Mouse (Mus musculus) intestine, embryonic 15.5 days (tissue): ENCODE data around the gene Phf10. TPM values are rescaled to one million over a fixed set of nuclear protein-coding genes. Genes with fewer than 3 reads are reported as not detected.
A peak's percentile ranks its signal among the peaks of the same experiment; 100 is the strongest.
"Not testable (repeated sequence)": the region's sequence is repeated elsewhere in the genome, so short reads cannot be mapped to it uniquely, and the experiment has no call there.

Experiments used
- ATAC-seq: fragments of 200-750 bp; cut with Nextera tagmentation; 2 replicates; pipeline ENCODE4 v1.8.0; 2017; ENCODE audit warnings: moderate TSS enrichment, moderate library complexity
- H3K27ac ChIP-seq: fragments of 300-500 bp; sonication (generic); 2 replicates; pipeline ENCODE4 v1.5.1; 2015; ENCODE audit warnings: mild to moderate bottlenecking, inconsistent platforms
- H3K27me3 ChIP-seq: fragments of 300-500 bp; sonication (generic); replicated peaks from 2 replicates; pipeline ENCODE4 v1.6.1; 2015; ENCODE audit warnings: inconsistent platforms
- H3K36me3 ChIP-seq: fragments of 300-500 bp; sonication (generic); 2 replicates; pipeline ENCODE4 v1.6.1; 2015; ENCODE audit warnings: inconsistent platforms
- H3K4me1 ChIP-seq: fragments of 300-500 bp; sonication (generic); replicated peaks from 2 replicates; pipeline ENCODE4 v1.6.1; 2015; ENCODE audit warnings: inconsistent platforms
- H3K4me2 ChIP-seq: fragments of 300-500 bp; sonication (generic); replicated peaks from 2 replicates; pipeline ENCODE4 v1.6.1; 2015; ENCODE audit warnings: mild to moderate bottlenecking, inconsistent platforms
- H3K4me3 ChIP-seq: fragments of 300-500 bp; sonication (generic); replicated peaks from 2 replicates; pipeline ENCODE4 v1.5.1; 2015; ENCODE audit warnings: inconsistent platforms
- H3K9ac ChIP-seq: fragments of 300-500 bp; sonication (generic); 2 replicates; pipeline ENCODE4 v1.6.1; 2015; ENCODE audit warnings: inconsistent platforms
- H3K9me3 ChIP-seq: fragments of 300-500 bp; sonication (generic); 2 replicates; pipeline ENCODE4 v1.6.1; 2016; ENCODE audit warnings: inconsistent platforms
- WGBS: fragments of 180-500 bp; shearing (Covaris S2); methylation state at CpG from one replicate; pipeline ENCODE4 v1.1.7; 2015; 5-methylcytosine and 5-hydroxymethylcytosine counted together
- polyA plus RNA-seq: library from polyadenylated mRNA; unstranded; fragments of >200 nt; fragmentation: Nextera tagmentation; extraction: Ambion mirVana; gene quantifications from 2 replicates; pipeline ENCODE4 v1.2.1, GENCODE M21; 2015

Gene Phf10
- polyA plus RNA-seq: 35.6 and 40.7 TPM in 2 replicates

DNA sequence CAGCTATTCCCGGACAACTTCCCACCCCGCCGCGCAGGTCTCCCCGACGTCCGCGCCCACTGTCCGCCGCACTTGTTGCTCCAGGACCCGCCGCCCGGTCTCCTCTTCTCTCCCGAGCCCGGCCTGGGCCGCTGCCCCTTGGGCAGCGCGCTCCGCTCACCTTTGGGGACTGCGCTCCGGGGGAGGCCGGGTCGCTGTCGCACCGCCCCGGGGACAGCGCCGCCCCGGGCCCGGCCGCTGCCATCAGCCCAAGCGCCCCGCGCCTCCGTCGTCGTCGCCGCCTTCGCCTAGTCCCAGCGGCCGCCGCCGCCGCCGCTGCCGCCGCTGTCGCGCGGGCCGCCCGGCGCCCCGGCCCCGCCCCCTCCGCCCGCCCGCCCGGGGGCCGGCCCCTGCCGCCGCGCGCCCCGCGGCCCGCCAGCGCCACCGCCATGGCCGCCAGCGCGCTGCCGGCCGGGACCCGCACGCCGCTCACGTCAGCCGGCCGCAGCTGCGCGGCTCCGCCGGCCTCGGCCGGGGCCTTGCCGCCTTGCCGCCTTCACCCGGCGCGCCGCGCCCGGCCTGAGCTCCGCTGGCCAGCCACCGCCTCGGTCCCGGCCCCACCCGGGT lies at the start of gene Phf10:
Phf10 (minus strand) TSS at position 323 of the 606 bp plus-strand sequence.
- Histone ChIP-seq H3K9ac (peak within 1 kb of the TSS; percentile 85), H3K4me3 (peak within 1 kb of the TSS; percentile 79), H3K4me2 (peak within 1 kb of the TSS; percentile 84), H3K27ac (peak within 1 kb of the TSS; percentile 44; the same call in 1 of the 2 replicates)
- not testable (repeated sequence) for H3K4me1 ChIP-seq, H3K36me3 ChIP-seq, H3K27me3 ChIP-seq, H3K9me3 ChIP-seq
- WGBS: under 1% methylated on average over 55 of the region's 100 CpGs
- ATAC-seq: peak; percentile 92

- H3K27ac ChIP-seq, H3K4me2 ChIP-seq, H3K9ac ChIP-seq, H3K4me3 ChIP-seq, H3K27me3 ChIP-seq, H3K9me3 ChIP-seq, H3K36me3 ChIP-seq, H3K4me1 ChIP-seq: not testable (repeated sequence)
- WGBS: no CpG with 5 or more reads among the region's 60 CpGs
- ATAC-seq: peak; percentile 99
Observed at GRCm38 (mm10) chr17:15009706-15010413, 48.8 kb upstream of the Phf10 start, which contains the start of gene Gm3435. Gene Gm3435, plus strand, starts transcription at chr17:15010176.

DNA sequence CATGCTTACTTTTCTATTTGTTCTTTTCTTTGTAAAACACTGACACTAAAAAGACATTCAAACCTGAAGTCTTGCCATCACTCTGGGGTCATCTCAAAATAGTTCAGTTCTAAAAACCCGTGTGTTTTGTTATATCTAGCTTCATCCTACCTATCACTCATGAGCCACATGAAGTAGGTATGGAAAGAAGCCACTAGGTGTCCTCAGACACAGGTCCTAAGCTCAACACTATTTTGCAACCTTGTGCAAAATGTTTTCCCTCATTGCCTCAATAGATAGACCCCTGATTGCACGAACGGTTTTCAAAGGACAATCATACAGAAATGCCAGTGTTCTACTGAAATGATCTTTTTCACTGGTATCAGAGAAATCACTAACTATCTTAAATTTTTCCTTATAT lies 48.0 kb upstream of the Phf10 start:
- not testable (repeated sequence) for H3K4me2 ChIP-seq, H3K9me3 ChIP-seq, H3K27me3 ChIP-seq, H3K4me1 ChIP-seq, H3K9ac ChIP-seq, H3K27ac ChIP-seq, H3K36me3 ChIP-seq, H3K4me3 ChIP-seq
- ATAC-seq: peak; percentile 39; the same call in 1 of the 2 replicates
- no CpG with 5 or more reads among the region's 3 CpGs for WGBS

DNA sequence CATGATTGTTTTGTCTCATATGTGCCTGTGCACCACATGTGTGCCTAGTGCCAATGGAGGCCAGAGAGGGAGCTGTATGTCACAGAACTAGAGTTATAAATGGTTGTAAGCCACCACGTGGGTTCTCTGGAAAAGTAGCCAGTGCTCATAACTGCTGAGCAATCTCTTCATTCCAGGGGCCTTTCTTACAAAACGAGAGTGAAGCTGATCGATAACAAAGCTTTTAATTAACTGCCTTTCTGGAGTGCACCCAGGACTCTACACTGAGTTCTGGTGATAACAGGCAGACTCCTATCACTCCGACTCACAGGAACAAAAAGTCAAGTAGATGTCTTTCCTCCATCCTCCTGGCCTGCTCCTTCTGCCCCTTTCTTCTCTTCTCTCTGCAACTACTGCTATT lies 39.0 kb upstream of the Phf10 start:
- ATAC-seq, H3K4me2 ChIP-seq, H3K9me3 ChIP-seq, H3K27me3 ChIP-seq, H3K4me3 ChIP-seq, H3K36me3 ChIP-seq, H3K4me1 ChIP-seq, H3K9ac ChIP-seq, H3K27ac ChIP-seq: not testable (repeated sequence)
- WGBS: no CpG with 5 or more reads among the region's 4 CpGs

- not testable (repeated sequence) for H3K4me2 ChIP-seq, H3K36me3 ChIP-seq, ATAC-seq, H3K27ac ChIP-seq, H3K9me3 ChIP-seq, H3K4me3 ChIP-seq, H3K4me1 ChIP-seq, H3K27me3 ChIP-seq, H3K9ac ChIP-seq
- WGBS: no CpG with 5 or more reads among the region's 5 CpGs
Observed at GRCm38 (mm10) chr17:14994140-14994539, 33.1 kb upstream of the Phf10 start.

GRCm38 (mm10) chr17:14993139-14993832 lies 32.2 kb upstream of the Phf10 start:
- no CpG with 5 or more reads among the region's 47 CpGs for WGBS
- H3K4me2 ChIP-seq: not testable (repeated sequence)

DNA sequence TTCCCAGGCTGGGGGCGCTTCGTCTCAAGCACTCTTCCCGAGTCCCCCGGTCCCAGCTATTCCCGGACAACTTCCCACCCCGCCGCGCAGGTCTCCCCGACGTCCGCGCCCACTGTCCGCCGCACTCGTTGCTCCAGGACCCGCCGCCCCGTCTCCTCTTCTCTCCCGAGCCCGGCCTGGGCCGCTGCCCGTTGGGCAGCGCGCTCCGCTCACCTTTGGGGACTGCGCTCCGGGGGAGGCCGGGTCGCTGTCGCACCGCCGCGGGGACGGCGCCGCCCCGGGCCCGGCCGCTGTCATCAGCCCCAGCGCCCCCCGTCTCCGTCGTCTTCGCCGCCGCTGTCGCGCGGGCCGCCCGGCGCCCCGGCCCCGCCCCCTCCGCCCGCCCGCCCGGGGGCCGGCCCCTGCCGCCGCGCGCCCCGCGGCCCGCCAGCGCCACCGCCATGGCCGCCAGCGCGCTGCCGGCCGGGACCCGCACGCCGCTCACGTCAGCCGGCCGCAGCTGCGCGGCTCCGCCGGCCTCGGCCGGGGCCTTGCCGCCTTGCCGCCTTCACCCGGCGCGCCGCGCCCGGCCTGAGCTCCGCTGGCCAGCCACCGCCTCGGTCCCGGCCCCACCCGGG lies 31.6 kb upstream of the Phf10 start:
- not testable (repeated sequence) for H3K4me3 ChIP-seq, H3K9me3 ChIP-seq, H3K4me2 ChIP-seq, H3K36me3 ChIP-seq, H3K4me1 ChIP-seq, H3K9ac ChIP-seq, H3K27ac ChIP-seq, H3K27me3 ChIP-seq
- peak; percentile 90 for ATAC-seq
- WGBS: no CpG with 5 or more reads among the region's 98 CpGs

More at GRCm38 (mm10) chr17:14993139-14993832, 32.2 kb upstream of the Phf10 start:
- H3K4me3 ChIP-seq, H3K9ac ChIP-seq, H3K27ac ChIP-seq, H3K9me3 ChIP-seq, H3K36me3 ChIP-seq, H3K27me3 ChIP-seq, H3K4me1 ChIP-seq: not testable (repeated sequence)
- ATAC-seq: peak; percentile 87

- not testable (repeated sequence) for H3K4me2 ChIP-seq, H3K9ac ChIP-seq, H3K9me3 ChIP-seq, H3K4me3 ChIP-seq, H3K4me1 ChIP-seq, H3K27ac ChIP-seq, H3K36me3 ChIP-seq, ATAC-seq, H3K27me3 ChIP-seq
- 86% methylated on average over 4 of the region's 5 CpGs for WGBS
Observed at GRCm38 (mm10) chr17:14990116-14990702, 29.1 kb upstream of the Phf10 start.

- not testable (repeated sequence) for H3K27ac ChIP-seq, H3K4me2 ChIP-seq, H3K4me3 ChIP-seq, H3K4me1 ChIP-seq, H3K9me3 ChIP-seq, H3K9ac ChIP-seq, H3K27me3 ChIP-seq, H3K36me3 ChIP-seq
- peak; percentile 99 for ATAC-seq
- WGBS: no CpG with 5 or more reads among the region's 60 CpGs
Observed at GRCm38 (mm10) chr17:14978362-14979038, 17.4 kb upstream of the Phf10 start, which contains the start of the genes 9030025P20Rik and Gm3417. Gene 9030025P20Rik, plus strand, starts transcription at chr17:14978468. Gene Gm3417, minus strand, starts transcription at chr17:14978790.

DNA sequence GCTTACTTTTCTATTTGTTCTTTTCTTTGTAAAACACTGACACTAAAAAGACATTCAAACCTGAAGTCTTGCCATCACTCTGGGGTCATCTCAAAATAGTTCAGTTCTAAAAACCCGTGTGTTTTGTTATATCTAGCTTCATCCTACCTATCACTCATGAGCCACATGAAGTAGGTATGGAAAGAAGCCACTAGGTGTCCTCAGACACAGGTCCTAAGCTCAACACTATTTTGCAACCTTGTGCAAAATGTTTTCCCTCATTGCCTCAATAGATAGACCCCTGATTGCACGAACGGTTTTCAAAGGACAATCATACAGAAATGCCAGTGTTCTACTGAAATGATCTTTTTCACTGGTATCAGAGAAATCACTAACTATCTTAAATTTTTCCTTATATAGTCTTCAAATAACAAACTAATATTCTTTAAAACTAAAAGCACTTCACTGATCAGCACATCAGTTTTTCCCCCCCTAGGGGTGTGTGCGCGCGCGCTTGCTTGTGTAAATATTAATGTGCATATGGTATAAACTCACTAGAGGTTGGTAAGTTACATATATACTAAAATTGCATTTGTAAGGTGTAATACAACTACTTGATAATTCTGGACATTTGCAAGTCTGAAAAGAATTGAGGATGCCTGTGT lies 16.8 kb upstream of the Phf10 start:
- H3K27ac ChIP-seq, H3K27me3 ChIP-seq, H3K4me1 ChIP-seq, H3K36me3 ChIP-seq, H3K9me3 ChIP-seq, H3K9ac ChIP-seq, H3K4me3 ChIP-seq, H3K4me2 ChIP-seq: not testable (repeated sequence)
- WGBS: 0% methylated on average over 4 of the region's 7 CpGs
- peak; percentile 48 for ATAC-seq

DNA sequence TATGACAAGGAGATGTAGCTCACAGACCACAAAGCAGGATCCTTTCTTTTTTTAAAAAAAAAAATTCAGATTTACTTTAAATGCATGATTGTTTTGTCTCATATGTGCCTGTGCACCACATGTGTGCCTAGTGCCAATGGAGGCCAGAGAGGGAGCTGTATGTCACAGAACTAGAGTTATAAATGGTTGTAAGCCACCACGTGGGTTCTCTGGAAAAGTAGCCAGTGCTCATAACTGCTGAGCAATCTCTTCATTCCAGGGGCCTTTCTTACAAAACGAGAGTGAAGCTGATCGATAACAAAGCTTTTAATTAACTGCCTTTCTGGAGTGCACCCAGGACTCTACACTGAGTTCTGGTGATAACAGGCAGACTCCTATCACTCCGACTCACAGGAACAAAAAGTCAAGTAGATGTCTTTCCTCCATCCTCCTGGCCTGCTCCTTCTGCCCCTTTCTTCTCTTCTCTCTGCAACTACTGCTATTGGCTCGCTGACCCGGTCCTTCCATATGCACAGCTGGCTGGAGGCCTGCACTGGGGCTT lies 7.4 kb upstream of the Phf10 start:
- not testable (repeated sequence) for H3K36me3 ChIP-seq, H3K4me1 ChIP-seq, H3K27me3 ChIP-seq, H3K9ac ChIP-seq, H3K4me3 ChIP-seq, ATAC-seq, H3K4me2 ChIP-seq, H3K27ac ChIP-seq, H3K9me3 ChIP-seq
- no CpG with 5 or more reads among the region's 6 CpGs for WGBS
